Mouse (Mus musculus) stomach, embryonic 14.5 days (tissue): ENCODE measurements around the gene Faim. TPM values are rescaled to one million over a fixed set of nuclear protein-coding genes. Genes with fewer than 3 reads are reported as not detected.

Experiments used
- ATAC-seq: fragments of 200-750 bp; cut with Nextera tagmentation; 2 replicates; pipeline ENCODE4 v1.8.0; 2017; ENCODE audit warnings: low read depth, moderate TSS enrichment; ENCODE audit not compliant: insufficient number of reproducible peaks, insufficient read depth, low FRiP score
- H3K27ac ChIP-seq: fragments of 300-500 bp; sonication (generic); 2 replicates; pipeline ENCODE4 v1.5.1; 2014; ENCODE audit warnings: mild to moderate bottlenecking, low read length, moderate library complexity, mixed read lengths
- H3K27me3 ChIP-seq: fragments of 300-500 bp; sonication (generic); 2 replicates; pipeline ENCODE4 v1.6.1; 2014; ENCODE audit warnings: low read length, control low read depth, mixed read lengths; ENCODE audit not compliant: control insufficient read depth, insufficient read depth
- H3K36me3 ChIP-seq: fragments of 300-500 bp; sonication (generic); 2 replicates; pipeline ENCODE4 v1.6.1; 2014; ENCODE audit warnings: mild to moderate bottlenecking, control low read depth, low read length, moderate library complexity, mixed read lengths; ENCODE audit not compliant: control insufficient read depth, insufficient read depth
- H3K4me1 ChIP-seq: fragments of 300-500 bp; sonication (generic); 2 replicates; pipeline ENCODE4 v1.6.1; 2014; ENCODE audit warnings: low read length, control low read depth, mixed read lengths; ENCODE audit not compliant: control insufficient read depth, insufficient read depth
- H3K4me2 ChIP-seq: fragments of 300-500 bp; sonication (generic); replicated peaks from 2 replicates; pipeline ENCODE4 v1.6.1; 2014; ENCODE audit warnings: low read depth, low read length, control low read depth
- H3K4me3 ChIP-seq: fragments of 300-500 bp; sonication (generic); 2 replicates; pipeline ENCODE4 v1.5.1; 2014; ENCODE audit warnings: low read depth, low read length, control low read depth
- H3K9ac ChIP-seq: fragments of 300-500 bp; sonication (generic); replicated peaks from 2 replicates; pipeline ENCODE4 v1.6.1; 2014; ENCODE audit warnings: low read depth, mild to moderate bottlenecking, control low read depth, low read length, moderate library complexity, mixed read lengths
- H3K9me3 ChIP-seq: fragments of 300-500 bp; sonication (generic); 2 replicates; pipeline ENCODE4 v1.6.1; 2016; ENCODE audit warnings: low read depth, low read length, control low read depth; ENCODE audit not compliant: control insufficient read depth
- WGBS: fragments of 180-500 bp; shearing (Covaris S2); extraction: QIAGEN DNeasy Blood & Tissue Kit; methylation state at CpG from one replicate; pipeline ENCODE4 v1.1.7; 2014; 5-methylcytosine and 5-hydroxymethylcytosine counted together
- polyA plus RNA-seq: library from polyadenylated mRNA; unstranded; fragments of >200 nt; fragmentation: Nextera tagmentation; extraction: Ambion mirVana; gene quantifications from 2 replicates; pipeline ENCODE4 v1.2.1, GENCODE M21; 2014

Gene Faim
- polyA plus RNA-seq, 1 experiment from 2014 or later = 44.7 TPM

DNA sequence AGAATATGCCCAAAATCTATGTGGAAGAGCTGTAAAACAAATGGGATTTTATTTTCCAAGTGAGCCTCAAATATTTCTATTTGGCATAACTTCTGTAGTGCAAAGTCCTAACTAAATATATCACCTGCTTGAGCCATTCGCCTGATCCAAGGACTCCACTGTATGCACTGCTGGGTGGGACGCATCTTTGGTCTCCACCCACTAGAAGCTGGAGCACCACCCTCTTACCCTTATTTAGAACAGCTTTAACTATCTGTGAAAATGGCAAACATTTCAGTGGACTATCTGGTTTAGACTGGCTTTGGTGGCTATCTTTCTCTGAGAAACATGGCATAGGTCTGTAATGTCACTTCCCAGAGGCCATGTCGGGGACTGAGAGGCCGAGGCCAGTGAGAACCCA lies 56.5 kb downstream of the Faim start:
- no peak for ATAC-seq
- Histone ChIP-seq H3K9ac (no peak overlapping the region), H3K9me3 (no peaks in the 10 kb centered on the region), H3K36me3 (0 out of 2 replicates have a peak, but pooled peaks cover 4% of the 10 kb centered on the region), H3K27me3 (no peaks in the 10 kb centered on the region), H3K4me2 (no peak overlapping the region), H3K4me3 (no peak overlapping the region), H3K27ac (no peak overlapping the region), H3K4me1 (no peaks in the 10 kb centered on the region)
- WGBS = 85% methylated on average over 4 of the region's 4 CpGs

DNA sequence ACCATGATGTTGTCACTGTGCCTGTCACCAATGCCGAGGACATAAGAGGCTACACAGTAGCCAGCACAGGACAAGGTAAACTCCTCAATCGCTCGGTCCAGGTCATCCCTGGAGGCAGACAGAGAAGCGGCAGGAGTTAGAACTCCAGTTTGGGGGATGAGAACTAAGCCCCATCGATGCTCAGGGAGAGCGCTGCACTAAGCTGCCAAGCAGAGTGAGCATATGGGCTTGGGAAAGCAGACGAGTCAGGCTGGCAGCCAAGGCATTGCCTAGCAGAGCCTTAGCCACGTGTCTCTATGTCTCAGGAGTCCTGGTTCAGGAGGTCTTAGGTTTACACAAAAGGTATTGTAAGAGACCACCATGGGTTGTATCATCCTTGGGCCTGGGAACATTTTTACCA lies 58.6 kb downstream of the Faim start:
- no peaks in the 10 kb centered on the region for H3K4me1 ChIP-seq
- no peak overlapping the region for H3K4me3 ChIP-seq
- no peak overlapping the region for H3K4me2 ChIP-seq
- no peak overlapping the region for H3K27ac ChIP-seq
- H3K36me3 ChIP-seq = 0 out of 2 replicates have a peak, but pooled peaks cover 4% of the 10 kb centered on the region
- no peaks in the 10 kb centered on the region for H3K9me3 ChIP-seq
- H3K9ac ChIP-seq = no peak overlapping the region
- ATAC-seq = no peak
- 91% methylated on average over 8 of the region's 8 CpGs for whole genome bisulfite sequencing
- no peaks in the 10 kb centered on the region for H3K27me3 ChIP-seq

DNA sequence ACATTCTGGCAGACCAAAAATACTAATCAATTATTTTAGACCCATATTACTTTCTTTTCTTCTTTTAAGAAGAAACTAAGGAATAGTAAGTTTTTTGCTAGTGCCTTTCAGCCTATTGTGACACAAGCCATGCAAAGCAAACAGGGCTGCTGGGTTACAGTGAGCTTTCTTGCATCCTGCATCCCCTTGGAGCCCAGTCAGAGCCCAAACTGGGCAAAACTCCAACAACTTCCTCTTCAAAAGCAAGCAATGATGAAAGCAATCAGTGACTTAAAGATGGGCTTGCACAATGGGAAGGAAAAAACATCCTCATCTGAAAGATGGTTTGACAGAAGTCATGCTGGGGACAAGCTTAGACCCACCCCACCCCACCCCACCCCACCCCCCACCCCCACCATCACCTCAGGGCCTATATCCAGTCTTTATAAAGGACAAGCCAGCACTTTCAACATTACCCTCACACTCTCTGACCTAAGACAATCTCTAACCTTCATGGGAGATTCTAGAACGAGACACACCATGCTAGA lies 62.6 kb downstream of the Faim start:
- Histone ChIP-seq H3K36me3 (0 out of 2 replicates have a peak, but pooled peaks cover 4% of the 10 kb centered on the region), H3K27me3 (no peaks in the 10 kb centered on the region), H3K9me3 (no peaks in the 10 kb centered on the region), H3K4me2 (no peak overlapping the region), H3K27ac (no peak overlapping the region), H3K9ac (no peak overlapping the region), H3K4me3 (no peak overlapping the region), H3K4me1 (no peaks in the 10 kb centered on the region)
- 63% methylated on average over 1 of the region's 1 CpGs for WGBS
- ATAC-seq = no peak

DNA sequence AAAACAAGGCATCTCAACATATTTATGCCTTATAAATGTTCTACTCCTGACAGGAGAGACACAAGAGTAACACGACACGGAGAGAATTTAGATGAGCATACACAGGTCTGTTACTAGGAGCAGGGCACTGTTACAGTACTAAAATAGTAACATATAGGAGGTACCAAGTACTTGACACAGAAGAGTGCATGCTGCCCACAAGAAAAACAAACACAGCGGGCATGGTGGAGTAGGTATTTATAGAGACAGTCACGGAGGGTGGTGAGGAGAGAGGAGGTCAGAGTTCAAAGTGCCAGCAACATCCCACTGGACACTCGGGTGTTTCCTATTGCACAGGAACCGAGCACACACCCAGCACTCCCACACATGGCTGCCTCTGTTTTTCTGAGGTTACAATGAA lies 63.6 kb downstream of the Faim start:
- 63% methylated on average over 6 of the region's 6 CpGs for WGBS
- no peak overlapping the region for H3K9ac ChIP-seq
- no peak for ATAC-seq

More for the DNA sequence above, 63.6 kb downstream of the Faim start:
- H3K27ac ChIP-seq = no peak overlapping the region
- H3K9me3 ChIP-seq = no peaks in the 10 kb centered on the region
- H3K4me1 ChIP-seq = no peaks in the 10 kb centered on the region
- H3K27me3 ChIP-seq = no peaks in the 10 kb centered on the region
- no peak overlapping the region for H3K4me2 ChIP-seq
- H3K36me3 ChIP-seq = 0 out of 2 replicates have a peak, but pooled peaks cover 4% of the 10 kb centered on the region
- H3K4me3 ChIP-seq = no peak overlapping the region

Other genes starting within 250 kb of the Faim start
- gene Prr23a1, start 143.9 kb upstream of the Faim start, polyA plus RNA-seq = not detected in 2 replicates
- not detected in 2 replicates for gene Prr23a2, start 129.9 kb upstream of the Faim start, polyA plus RNA-seq
- not detected in 2 replicates for gene Prr23a3, start 121.6 kb upstream of the Faim start, polyA plus RNA-seq
- gene 7420426K07Rik, start 83.3 kb upstream of the Faim start, polyA plus RNA-seq = not detected in 2 replicates
- not detected in 2 replicates for gene Foxl2, start 31.1 kb upstream of the Faim start, polyA plus RNA-seq
- gene Gm1123, start 49.3 kb downstream of the Faim start, polyA plus RNA-seq = 0.38 TPM in 1 of 2 replicates, not detected in the other
- gene Pik3cb, start 154.2 kb downstream of the Faim start, polyA plus RNA-seq = 1.2 and 1.7 TPM in 2 replicates